Mouse (Mus musculus) adrenal gland, adult (tissue): ENCODE data around the gene Higd2a.

Source experiments
- DNase-seq, 2 experiments: peaks; one replicate each; pipeline ENCODE4 v3.0.0; 2022 to 2023; ENCODE audit warnings: low spot score in 1 of 2; ENCODE audit not compliant: inconsistent age in 2 of 2

The Higd2a gene

GRCm38 (mm10) chr13:54616998-54617397 lies 27.0 kb downstream of the Higd2a start:
- no peak for DNase-seq

DNA sequence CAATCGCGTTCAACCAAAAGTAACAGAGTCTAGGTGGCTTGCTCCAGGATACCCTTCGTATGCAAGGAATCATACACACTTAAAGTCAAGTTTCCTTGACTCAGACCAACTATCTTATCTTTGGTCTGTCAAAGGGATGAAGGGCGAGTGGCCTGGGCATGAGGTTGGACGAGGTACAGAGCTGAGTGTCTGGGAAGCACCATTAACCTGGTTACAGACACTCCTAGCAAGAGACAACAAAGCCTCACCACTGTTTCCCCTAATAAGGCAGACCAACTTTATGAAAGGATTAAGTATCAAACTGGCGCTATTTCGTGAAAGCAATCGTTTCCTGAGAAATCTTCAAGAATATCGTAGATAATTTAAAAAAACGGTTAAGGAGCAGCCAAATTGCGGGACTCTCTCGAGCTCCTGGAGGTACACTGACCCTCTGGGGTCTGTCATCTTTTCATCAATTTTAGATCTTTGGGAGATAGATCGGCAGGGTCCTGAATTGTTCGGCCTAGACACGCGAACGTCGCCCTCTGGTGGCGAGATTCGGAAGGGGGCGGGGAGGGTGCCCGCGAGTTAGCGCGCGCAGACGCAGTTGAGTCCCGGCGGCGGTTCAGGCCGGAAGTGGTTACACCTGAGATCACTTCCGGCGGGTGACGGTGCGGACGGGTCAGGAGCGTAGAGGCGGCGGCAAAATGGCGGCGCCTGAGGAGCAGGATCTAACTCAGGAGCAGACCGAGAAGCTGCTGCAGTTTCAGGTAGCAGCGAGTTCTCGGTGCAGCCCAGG lies 31.3 kb downstream of the Higd2a start, which contains the start of gene Faf2:
TSS of gene Faf2 (plus strand) at position 630 of the 778 bp plus-strand sequence.
- DNase-seq, result peak; percentile 98 to 100

GRCm38 (mm10) chr13:54621960-54622521 lies 32.0 kb downstream of the Higd2a start:
- peak in 1 of 2 experiments; percentile 40 for DNase-seq

- peak in 1 of 2 experiments; percentile 63 for DNase-seq
Measured at GRCm38 (mm10) chr13:54629128-54629527, 39.1 kb downstream of the Higd2a start.

- no peak for DNase-seq
Measured at GRCm38 (mm10) chr13:54632731-54633277, 42.8 kb downstream of the Higd2a start.

DNA sequence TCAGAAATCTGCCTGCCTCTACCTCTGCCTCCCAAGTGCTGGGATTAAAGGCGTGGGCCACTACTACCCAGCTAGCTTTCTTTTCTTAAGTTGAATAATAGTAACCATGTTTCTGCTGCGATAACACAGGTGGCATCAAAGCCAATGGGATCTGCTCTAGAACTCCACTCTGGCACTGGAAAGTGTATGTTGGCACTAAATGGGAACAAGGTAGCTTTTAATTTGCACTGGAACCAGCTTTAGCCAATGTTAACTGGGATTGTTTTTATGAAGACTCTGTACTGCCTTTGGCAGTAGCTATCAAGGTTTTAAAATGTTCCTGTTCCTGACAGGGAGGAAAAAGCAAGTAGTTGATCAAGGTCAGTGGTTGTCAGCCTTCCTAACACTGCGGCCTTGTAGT lies 45.0 kb downstream of the Higd2a start:
- peak in 1 of 2 experiments; percentile 55 for DNase-seq
